Mouse (Mus musculus): ENCODE data around the gene Myd88. TPM values are rescaled to one million over a fixed set of nuclear protein-coding genes. Genes with fewer than 3 reads are reported as not detected.

The Myd88 gene
- total and polyA plus RNA-seq, 2 experiments from 2014 or later: 5.3 to 5.8 TPM

GRCm38 (mm10) chr9:119334834-119335233, 6.4 kb downstream of the Myd88 start:
- Histone ChIP-seq H3K36me3 (ENCODE audit: insufficient read depth) (no peaks in the 10 kb centered on the region), H3K9ac (no peak overlapping the region), H3K4me3 (ENCODE audit: low read depth, low read length) (no peak overlapping the region), H3K27me3 (ENCODE audit: insufficient read depth, low read length) (no peaks in the 10 kb centered on the region), H3K4me1 (ENCODE audit: insufficient read depth) (0 out of 2 replicates have a peak, but pooled peaks cover 2% of the 10 kb centered on the region), H3K27ac (ENCODE audit: low read depth, low read length) (no peak overlapping the region), H3K9me3 (ENCODE audit: low read length) (no peaks in the 10 kb centered on the region), H3K4me2 (ENCODE audit: low read depth) (no peak overlapping the region)
- 90% methylated on average over 2 of the region's 2 CpGs for WGBS
- ATAC-seq (no peak), DNase-seq (no peak)
- TF ChIP-seq CTCF (IDR thresholded peaks at IDR 0.05; ENCODE audit: low read depth): no peak

DNA sequence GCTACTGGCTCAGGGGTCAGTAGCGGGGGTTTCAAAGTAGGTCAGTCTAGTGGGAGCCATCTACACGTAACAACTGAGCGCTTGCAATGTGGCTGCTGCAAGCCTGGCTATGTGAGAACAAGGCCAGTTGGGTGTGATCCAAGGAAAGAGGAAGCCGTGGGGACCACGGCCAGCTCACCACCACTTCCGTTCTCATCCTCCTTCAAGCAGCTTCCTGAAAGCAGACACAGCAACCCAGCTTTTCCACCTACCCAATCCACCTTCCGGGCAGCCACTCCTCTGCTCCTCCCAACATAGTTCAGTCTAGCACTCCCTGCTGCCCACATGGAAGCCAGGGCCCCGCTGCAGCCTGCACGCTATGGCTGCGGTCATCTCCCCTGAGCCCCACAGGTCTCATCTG, 6.9 kb downstream of the Myd88 start:
- Histone ChIP-seq H3K4me1 (ENCODE audit: insufficient read depth) (no peaks in the 10 kb centered on the region), H3K9me3 (ENCODE audit: low read length) (no peaks in the 10 kb centered on the region), H3K4me3 (ENCODE audit: low read depth, low read length) (no peak overlapping the region), H3K27ac (ENCODE audit: low read depth, low read length) (no peak overlapping the region), H3K27me3 (ENCODE audit: insufficient read depth, low read length) (no peaks in the 10 kb centered on the region), H3K4me2 (ENCODE audit: low read depth) (no peak overlapping the region), H3K9ac (no peak overlapping the region), H3K36me3 (ENCODE audit: insufficient read depth) (no peaks in the 10 kb centered on the region)
- no peak for ATAC-seq
- no peak for TF ChIP-seq CTCF (IDR thresholded peaks at IDR 0.05; ENCODE audit: low read depth)
- 66% methylated on average over 10 of the region's 10 CpGs for WGBS
- DNase-seq: no peak

- Histone ChIP-seq H3K36me3 (ENCODE audit: insufficient read depth) (no peaks in the 10 kb centered on the region), H3K4me3 (ENCODE audit: low read depth, low read length) (no peak overlapping the region), H3K9ac (no peak overlapping the region), H3K4me2 (ENCODE audit: low read depth) (no peak overlapping the region), H3K27ac (ENCODE audit: low read depth, low read length) (no peak overlapping the region), H3K9me3 (ENCODE audit: low read length) (no peaks in the 10 kb centered on the region), H3K4me1 (ENCODE audit: insufficient read depth) (no peaks in the 10 kb centered on the region), H3K27me3 (ENCODE audit: insufficient read depth, low read length) (no peaks in the 10 kb centered on the region)
- no peak for ATAC-seq
- TF ChIP-seq CTCF (IDR thresholded peaks at IDR 0.05; ENCODE audit: low read depth): no peak
- DNase-seq: no peak
- whole genome bisulfite sequencing: 93% methylated on average over 15 of the region's 15 CpGs
Observed at GRCm38 (mm10) chr9:119330186-119330963, 10.8 kb downstream of the Myd88 start.

GRCm38 (mm10) chr9:119328488-119328887, 12.7 kb downstream of the Myd88 start:
- Histone ChIP-seq H3K9ac (no peak overlapping the region), H3K4me1 (ENCODE audit: insufficient read depth) (no peaks in the 10 kb centered on the region), H3K4me2 (ENCODE audit: low read depth) (no peak overlapping the region), H3K36me3 (ENCODE audit: insufficient read depth) (no peaks in the 10 kb centered on the region), H3K27me3 (ENCODE audit: insufficient read depth, low read length) (no peaks in the 10 kb centered on the region), H3K4me3 (ENCODE audit: low read depth, low read length) (no peak overlapping the region), H3K27ac (ENCODE audit: low read depth, low read length) (no peak overlapping the region), H3K9me3 (ENCODE audit: low read length) (no peaks in the 10 kb centered on the region)
- DNase-seq: no peak
- TF ChIP-seq CTCF (IDR thresholded peaks at IDR 0.05; ENCODE audit: low read depth): no peak
- ATAC-seq: no peak
- 85% methylated on average over 3 of the region's 3 CpGs for WGBS

GRCm38 (mm10) chr9:119324130-119324529, 17.1 kb downstream of the Myd88 start:
- H3K9ac ChIP-seq: no peak overlapping the region
- ATAC-seq (no peak), DNase-seq (no peak)
- H3K36me3 ChIP-seq (ENCODE audit: insufficient read depth): no peaks in the 10 kb centered on the region
- no peak overlapping the region for H3K27ac ChIP-seq (ENCODE audit: low read depth, low read length)
- WGBS: 69% methylated on average over 1 of the region's 1 CpGs
- TF ChIP-seq CTCF (IDR thresholded peaks at IDR 0.05; ENCODE audit: low read depth): no peak
- H3K4me3 ChIP-seq (ENCODE audit: low read depth, low read length): no peak overlapping the region
- H3K4me2 ChIP-seq (ENCODE audit: low read depth): no peak overlapping the region
- no peaks in the 10 kb centered on the region for H3K27me3 ChIP-seq (ENCODE audit: insufficient read depth, low read length)
- H3K4me1 ChIP-seq (ENCODE audit: insufficient read depth): peaks cover 4% of the 10 kb centered on the region; the same call in 1 of the 2 replicates
- H3K9me3 ChIP-seq (ENCODE audit: low read length): no peaks in the 10 kb centered on the region

DNA sequence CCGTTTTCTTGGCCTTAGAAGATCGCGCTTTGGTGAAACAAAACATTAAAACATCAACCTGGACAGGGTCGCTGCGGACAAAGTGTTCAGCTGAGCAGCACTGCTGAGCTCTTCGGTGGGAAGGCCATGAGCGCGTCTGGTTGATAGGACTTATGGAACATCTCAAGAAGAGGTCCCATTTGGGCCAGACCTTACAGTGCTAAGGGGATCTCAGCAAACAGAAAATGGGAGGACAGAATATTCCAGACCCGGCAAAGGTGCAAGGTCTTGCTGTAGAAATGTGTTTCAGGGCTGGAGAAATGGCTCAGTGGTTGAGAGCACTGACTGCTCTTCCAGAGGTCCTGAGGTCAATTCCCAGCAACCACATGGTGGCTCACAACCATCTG, 18.0 kb downstream of the Myd88 start:
- DNase-seq: no peak
- Histone ChIP-seq H3K4me2 (ENCODE audit: low read depth) (peak overlapping the region; percentile 75), H3K4me3 (ENCODE audit: low read depth, low read length) (peak overlapping the region; percentile 70), H3K36me3 (ENCODE audit: insufficient read depth) (no peaks in the 10 kb centered on the region), H3K27ac (ENCODE audit: low read depth, low read length) (peak overlapping the region; percentile 94), H3K9ac (peak overlapping the region; percentile 84), H3K9me3 (ENCODE audit: low read length) (no peaks in the 10 kb centered on the region), H3K27me3 (ENCODE audit: insufficient read depth, low read length) (no peaks in the 10 kb centered on the region), H3K4me1 (ENCODE audit: insufficient read depth) (peaks cover 4% of the 10 kb centered on the region; the same call in 1 of the 2 replicates)
- ATAC-seq: no peak
- TF ChIP-seq CTCF (IDR thresholded peaks at IDR 0.05; ENCODE audit: low read depth): no peak
- 2% methylated on average over 9 of the region's 9 CpGs for WGBS
